Mouse (Mus musculus) myocyte (in vitro differentiated cells): Measurements from ENCODE around the gene 1700023F06Rik. TPM values are rescaled to one million over a fixed set of nuclear protein-coding genes. Genes with fewer than 3 reads are reported as not detected.
A peak's percentile ranks its signal among the peaks of the same experiment; 100 is the strongest.

ENCODE experiments used
- H3K27me3 ChIP-seq: one replicate; pipeline ENCODE4 v1.6.1; 2011; ENCODE audit not compliant: control insufficient read depth, insufficient read depth, insufficient read length
- H3K36me3 ChIP-seq: one replicate; pipeline ENCODE4 v1.6.1; 2011; ENCODE audit not compliant: control insufficient read depth, insufficient read depth
- H3K4me2 ChIP-seq: one replicate; pipeline ENCODE4 v1.6.1; 2011; ENCODE audit warnings: low read depth, control low read depth
- H3K4me3 ChIP-seq: one replicate; pipeline ENCODE4 v1.5.1; 2011; ENCODE audit warnings: mild to moderate bottlenecking, control low read depth, moderate library complexity
- H3K79me2 ChIP-seq: one replicate; pipeline ENCODE4 v1.6.1; 2011; ENCODE audit not compliant: control insufficient read depth, insufficient read depth
- H3ac ChIP-seq: one replicate; pipeline ENCODE4 v1.6.1; 2011; ENCODE audit not compliant: control insufficient read depth, insufficient read length
- CEBPB ChIP-seq: IDR thresholded peaks from 2 replicates; pipeline ENCODE4 v1.6.1; 2011; ENCODE audit warnings: mild to moderate bottlenecking, moderate library complexity; ENCODE audit not compliant: poor library complexity, insufficient read depth, severe bottlenecking
- E2F4 ChIP-seq: IDR thresholded peaks from one replicate; pipeline ENCODE4 v1.6.1; 2011; ENCODE audit warnings: mild to moderate bottlenecking, control low read depth, moderate library complexity; ENCODE audit not compliant: insufficient read depth
- MAX ChIP-seq: IDR thresholded peaks from one replicate; pipeline ENCODE4 v1.6.1; 2011; ENCODE audit warnings: low read depth, mild to moderate bottlenecking, control low read depth
- MYOD1 ChIP-seq, 3 experiments: IDR thresholded peaks; one replicate each; pipeline ENCODE4 v1.6.1; 2011; ENCODE audit warnings: control low read depth in 2 of 3, low read depth in 2 of 3, mild to moderate bottlenecking in 2 of 3, moderate library complexity in 1 of 3; ENCODE audit not compliant: insufficient read length in 2 of 3, control insufficient read depth in 1 of 3
- MYOG ChIP-seq, 3 experiments: IDR thresholded peaks; one replicate each; pipeline ENCODE4 v1.6.1; 2011; ENCODE audit warnings: control low read depth in 2 of 3, low read depth in 2 of 3, mild to moderate bottlenecking in 2 of 3; ENCODE audit not compliant: insufficient read length in 2 of 3, control insufficient read depth in 1 of 3, insufficient read depth in 1 of 3
- POLR2A ChIP-seq: IDR thresholded peaks from one replicate; pipeline ENCODE4 v1.6.1; 2011; ENCODE audit warnings: low read depth, mild to moderate bottlenecking, control low read depth, moderate library complexity; ENCODE audit not compliant: insufficient read length
- POLR2AphosphoS2 ChIP-seq: IDR thresholded peaks from one replicate; pipeline ENCODE4 v1.6.1; 2011; ENCODE audit warnings: low read depth, control low read depth; ENCODE audit not compliant: insufficient read length
- REST ChIP-seq: IDR thresholded peaks from one replicate; pipeline ENCODE4 v1.6.1; 2011; ENCODE audit warnings: mild to moderate bottlenecking, control low read depth, moderate library complexity; ENCODE audit not compliant: insufficient read depth, insufficient read length
- SRF ChIP-seq: IDR thresholded peaks from one replicate; pipeline ENCODE4 v1.6.1; 2011; ENCODE audit warnings: low read depth; ENCODE audit not compliant: control insufficient read depth, insufficient read length
- TCF12 ChIP-seq: IDR thresholded peaks from one replicate; pipeline ENCODE4 v1.6.1; 2011; ENCODE audit warnings: mild to moderate bottlenecking, control low read depth; ENCODE audit not compliant: poor library complexity, insufficient read depth, severe bottlenecking
- TCF3 ChIP-seq: IDR thresholded peaks from one replicate; pipeline ENCODE4 v1.6.1; 2011; ENCODE audit warnings: low read depth, control low read depth; ENCODE audit not compliant: insufficient read length
- USF1 ChIP-seq: IDR thresholded peaks from one replicate; pipeline ENCODE4 v1.6.1; 2011; ENCODE audit warnings: low read depth, mild to moderate bottlenecking, control low read depth, moderate library complexity
- polyA plus RNA-seq: library from polyadenylated mRNA; unstranded; fragments of >200 nt; fragmentation: generic; extraction: Trizol; gene quantifications from one replicate; pipeline ENCODE4 v1.2.1, GENCODE M21; 2012; ENCODE audit warnings: missing spikeins

The 1700023F06Rik gene
- polyA plus RNA-seq, 1 experiment: not detected

GRCm38 (mm10) chr11:103249509-103249908 is 41.2 kb upstream of the 1700023F06Rik start:
- Histone ChIP-seq H3K79me2 (peaks cover 80% of the 10 kb centered on the region), H3ac (no peak overlapping the region), H3K27me3 (no peaks in the 10 kb centered on the region), H3K36me3 (peaks cover 4% of the 10 kb centered on the region), H3K4me3 (no peak overlapping the region), H3K4me2 (peak overlapping the region; percentile 25)
- peak; percentile 27 for TF ChIP-seq POLR2AphosphoS2
- peak in 1 of 3 experiments; percentile 24 for TF ChIP-seq MYOD1 (IDR thresholded peaks at IDR 0.05; ENCODE audit: control insufficient read depth in 1 of 3, insufficient read length in 2 of 3, low read depth in 2 of 3)
- no peak for TF ChIP-seq E2F4
- no peak for TF ChIP-seq SRF
- TF ChIP-seq TCF3: no peak
- TF ChIP-seq REST: no peak
- TF ChIP-seq MYOG (IDR thresholded peaks at IDR 0.05; ENCODE audit: control insufficient read depth in 1 of 3, insufficient read depth in 1 of 3, insufficient read length in 2 of 3, low read depth in 2 of 3): peak in 1 of 3 experiments; percentile 60
- no peak for TF ChIP-seq POLR2A
- no peak for TF ChIP-seq TCF12

GRCm38 (mm10) chr11:103248837-103249236 is 40.5 kb upstream of the 1700023F06Rik start:
- Histone ChIP-seq H3K4me3 (no peak overlapping the region), H3K27me3 (no peaks in the 10 kb centered on the region), H3K4me2 (peak overlapping the region; percentile 25), H3K36me3 (peaks cover 4% of the 10 kb centered on the region), H3K79me2 (peaks cover 80% of the 10 kb centered on the region), H3ac (no peak overlapping the region)
- TF ChIP-seq CEBPB (peak; percentile 75), MYOG (IDR thresholded peaks at IDR 0.05; ENCODE audit: control insufficient read depth in 1 of 3, insufficient read depth in 1 of 3, insufficient read length in 2 of 3, low read depth in 2 of 3) (peak in 1 of 3 experiments; percentile 56), TCF12 (no peak), MYOD1 (IDR thresholded peaks at IDR 0.05; ENCODE audit: control insufficient read depth in 1 of 3, insufficient read length in 2 of 3, low read depth in 2 of 3) (peak in 1 of 3 experiments; percentile 57), E2F4 (no peak)

GRCm38 (mm10) chr11:103247504-103248177 is 39.3 kb upstream of the 1700023F06Rik start:
- Histone ChIP-seq H3K36me3 (peaks cover 4% of the 10 kb centered on the region), H3K79me2 (peaks cover 80% of the 10 kb centered on the region), H3K4me2 (peak overlapping the region; percentile 73), H3K4me3 (no peak overlapping the region), H3ac (no peak overlapping the region), H3K27me3 (no peaks in the 10 kb centered on the region)
- TF ChIP-seq TCF3: no peak
- peak in 1 of 3 experiments; percentile 11 for TF ChIP-seq MYOD1 (IDR thresholded peaks at IDR 0.05; ENCODE audit: control insufficient read depth in 1 of 3, insufficient read length in 2 of 3, low read depth in 2 of 3)
- TF ChIP-seq CEBPB: no peak
- TF ChIP-seq MYOG (IDR thresholded peaks at IDR 0.05; ENCODE audit: control insufficient read depth in 1 of 3, insufficient read depth in 1 of 3, insufficient read length in 2 of 3, low read depth in 2 of 3): peak in 1 of 3 experiments; percentile 44

DNA sequence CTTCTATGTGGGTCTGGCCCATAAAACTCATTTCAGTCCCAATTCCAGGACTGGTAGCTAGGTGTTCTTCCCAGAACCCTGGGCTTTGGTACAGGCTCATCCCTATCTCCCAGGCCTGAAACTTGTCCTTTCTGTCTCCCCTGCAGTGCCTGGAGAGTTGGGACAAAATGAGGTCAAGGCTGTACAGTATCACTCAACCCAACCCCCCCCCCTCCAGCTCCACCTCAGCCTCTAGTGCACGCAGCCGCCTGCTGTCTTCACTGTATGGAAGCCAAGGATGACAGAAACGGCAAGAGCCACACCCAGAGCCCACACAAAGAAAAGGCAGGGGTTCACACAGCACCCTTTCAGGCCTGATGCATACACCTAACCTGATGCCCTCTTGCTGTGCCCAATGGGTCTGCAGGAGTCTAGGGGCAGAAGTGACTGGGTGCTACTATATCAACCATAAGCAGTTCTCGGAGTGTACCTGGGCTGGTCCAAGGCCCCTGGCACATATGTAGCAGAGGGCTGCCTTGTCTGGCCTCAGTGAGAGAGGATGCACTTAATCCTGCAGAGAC is 38.5 kb upstream of the 1700023F06Rik start:
- Histone ChIP-seq H3ac (no peak overlapping the region), H3K4me3 (no peak overlapping the region), H3K36me3 (peaks cover 4% of the 10 kb centered on the region), H3K79me2 (peaks cover 76% of the 10 kb centered on the region), H3K4me2 (peak overlapping the region; percentile 73), H3K27me3 (no peaks in the 10 kb centered on the region)
- TF ChIP-seq USF1: no peak
- TF ChIP-seq MYOD1 (IDR thresholded peaks at IDR 0.05; ENCODE audit: control insufficient read depth in 1 of 3, insufficient read length in 2 of 3, low read depth in 2 of 3): peak in 1 of 3 experiments; percentile 17
- TF ChIP-seq POLR2A: peak; percentile 17

- Histone ChIP-seq H3K79me2 (peaks cover 70% of the 10 kb centered on the region), H3K4me2 (peak overlapping the region; percentile 73), H3K27me3 (no peaks in the 10 kb centered on the region), H3K4me3 (no peak overlapping the region), H3K36me3 (peaks cover 4% of the 10 kb centered on the region), H3ac (no peak overlapping the region)
- TF ChIP-seq USF1 (no peak), POLR2A (peak; percentile 45), MAX (peak; percentile 8), TCF12 (peak; percentile 56), POLR2AphosphoS2 (peak; percentile 54), MYOG (IDR thresholded peaks at IDR 0.05; ENCODE audit: control insufficient read depth in 1 of 3, insufficient read depth in 1 of 3, insufficient read length in 2 of 3, low read depth in 2 of 3) (peak; percentile 81 to 98 (median 90)), MYOD1 (IDR thresholded peaks at IDR 0.05; ENCODE audit: control insufficient read depth in 1 of 3, insufficient read length in 2 of 3, low read depth in 2 of 3) (peak; percentile 79 to 98 (median 95)), CEBPB (no peak), SRF (no peak), TCF3 (peak; percentile 82)
Observed at GRCm38 (mm10) chr11:103246081-103246730, 37.8 kb upstream of the 1700023F06Rik start.
